Mouse (Mus musculus) midbrain, embryonic 15.5 days (tissue): ENCODE results near the gene 2610318N02Rik. TPM values are rescaled to one million over a fixed set of nuclear protein-coding genes. Genes with fewer than 3 reads are reported as not detected.

Source experiments
- ATAC-seq: fragments of 200-750 bp; cut with Nextera tagmentation; replicated peaks from 2 replicates; pipeline ENCODE4 v1.8.0; 2017; ENCODE audit warnings: moderate TSS enrichment
- H3K27ac ChIP-seq: fragments of 300-500 bp; sonication (generic); 2 replicates; pipeline ENCODE4 v1.5.1; 2015; ENCODE audit warnings: mild to moderate bottlenecking, inconsistent platforms
- H3K27me3 ChIP-seq: fragments of 300-500 bp; sonication (generic); replicated peaks from 2 replicates; pipeline ENCODE4 v1.6.1; 2015; ENCODE audit warnings: inconsistent platforms
- H3K36me3 ChIP-seq: fragments of 300-500 bp; sonication (generic); replicated peaks from 2 replicates; pipeline ENCODE4 v1.6.1; 2015; ENCODE audit warnings: inconsistent platforms
- H3K4me1 ChIP-seq: fragments of 300-500 bp; sonication (generic); 2 replicates; pipeline ENCODE4 v1.6.1; 2015; ENCODE audit warnings: inconsistent platforms
- H3K4me2 ChIP-seq: fragments of 300-500 bp; sonication (generic); 2 replicates; pipeline ENCODE4 v1.6.1; 2015; ENCODE audit warnings: inconsistent platforms, mild to moderate bottlenecking, moderate library complexity
- H3K4me3 ChIP-seq: fragments of 300-500 bp; sonication (generic); 2 replicates; pipeline ENCODE4 v1.5.1; 2015; ENCODE audit warnings: mild to moderate bottlenecking, inconsistent platforms
- H3K9ac ChIP-seq: fragments of 300-500 bp; sonication (generic); 2 replicates; pipeline ENCODE4 v1.6.1; 2015; ENCODE audit warnings: mild to moderate bottlenecking, inconsistent platforms
- H3K9me3 ChIP-seq: fragments of 300-500 bp; sonication (generic); 2 replicates; pipeline ENCODE4 v1.6.1; 2016; ENCODE audit warnings: inconsistent platforms
- WGBS: fragments of 180-500 bp; shearing (Covaris S2); methylation state at CpG from one replicate; pipeline ENCODE4 v1.1.7; 2015; ENCODE audit warnings: mixed read lengths; 5-methylcytosine and 5-hydroxymethylcytosine counted together
- polyA plus RNA-seq: library from polyadenylated mRNA; unstranded; fragments of >200 nt; fragmentation: Nextera tagmentation; extraction: Ambion mirVana; gene quantifications from 2 replicates; pipeline ENCODE4 v1.2.1, GENCODE M21; 2015

2610318N02Rik gene
- polyA plus RNA-seq, 1 experiment from 2014 or later = 15.6 TPM

GRCm38 (mm10) chr16:17096938-17097337 lies 28.0 kb downstream of the 2610318N02Rik start:
- 97% methylated on average over 3 of the region's 3 CpGs for WGBS
- H3K9ac ChIP-seq = no peak overlapping the region
- ATAC-seq = no peak
- H3K4me1 ChIP-seq = no peaks in the 10 kb centered on the region
- no peak overlapping the region for H3K4me2 ChIP-seq
- no peak overlapping the region for H3K27ac ChIP-seq
- H3K36me3 ChIP-seq = peaks cover 39% of the 10 kb centered on the region
- H3K27me3 ChIP-seq = no peaks in the 10 kb centered on the region
- H3K4me3 ChIP-seq = no peak overlapping the region
- H3K9me3 ChIP-seq = no peaks in the 10 kb centered on the region

- Histone ChIP-seq H3K4me1 (no peaks in the 10 kb centered on the region), H3K4me3 (no peak overlapping the region), H3K9ac (no peak overlapping the region), H3K4me2 (no peak overlapping the region), H3K27me3 (no peaks in the 10 kb centered on the region), H3K27ac (no peak overlapping the region), H3K9me3 (no peaks in the 10 kb centered on the region), H3K36me3 (peaks cover 69% of the 10 kb centered on the region)
- 73% methylated on average over 3 of the region's 3 CpGs for WGBS
- ATAC-seq = peak; percentile 31; the same call in 1 of the 2 replicates
Observed at GRCm38 (mm10) chr16:17088346-17088745, 36.6 kb downstream of the 2610318N02Rik start.

GRCm38 (mm10) chr16:17086669-17087193 lies 38.2 kb downstream of the 2610318N02Rik start:
- WGBS = 76% methylated on average over 13 of the region's 13 CpGs
- no peaks in the 10 kb centered on the region for H3K27me3 ChIP-seq
- ATAC-seq = no peak
- H3K4me3 ChIP-seq = no peak overlapping the region
- peaks cover 79% of the 10 kb centered on the region for H3K36me3 ChIP-seq
- no peaks in the 10 kb centered on the region for H3K4me1 ChIP-seq
- no peaks in the 10 kb centered on the region for H3K9me3 ChIP-seq
- no peak overlapping the region for H3K4me2 ChIP-seq
- H3K27ac ChIP-seq = no peak overlapping the region
- no peak overlapping the region for H3K9ac ChIP-seq

DNA sequence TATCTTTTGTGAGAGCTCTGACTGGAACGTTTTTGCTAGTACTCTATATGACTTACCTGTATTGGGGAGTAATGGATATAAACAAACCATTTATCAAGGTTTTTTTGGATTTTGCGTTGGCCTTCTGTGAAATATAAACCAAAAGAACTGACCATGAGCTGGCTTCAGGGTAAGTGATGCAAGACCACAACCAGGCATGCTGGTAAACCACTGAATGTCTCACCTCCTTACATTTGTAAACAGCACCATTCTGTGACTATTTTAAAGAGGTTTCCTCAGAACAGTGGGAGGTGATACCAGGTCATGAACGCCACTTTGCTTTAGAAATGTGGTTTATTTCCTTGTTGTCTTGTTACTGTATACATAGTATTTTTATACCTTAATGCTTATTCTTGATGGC lies 38.7 kb downstream of the 2610318N02Rik start:
- no peaks in the 10 kb centered on the region for H3K4me1 ChIP-seq
- no peak for ATAC-seq
- no peaks in the 10 kb centered on the region for H3K27me3 ChIP-seq
- no peak overlapping the region for H3K4me2 ChIP-seq
- peaks cover 77% of the 10 kb centered on the region for H3K36me3 ChIP-seq
- no peak overlapping the region for H3K27ac ChIP-seq
- WGBS = 92% methylated on average over 3 of the region's 3 CpGs
- H3K4me3 ChIP-seq = no peak overlapping the region
- no peaks in the 10 kb centered on the region for H3K9me3 ChIP-seq
- no peak overlapping the region for H3K9ac ChIP-seq

DNA sequence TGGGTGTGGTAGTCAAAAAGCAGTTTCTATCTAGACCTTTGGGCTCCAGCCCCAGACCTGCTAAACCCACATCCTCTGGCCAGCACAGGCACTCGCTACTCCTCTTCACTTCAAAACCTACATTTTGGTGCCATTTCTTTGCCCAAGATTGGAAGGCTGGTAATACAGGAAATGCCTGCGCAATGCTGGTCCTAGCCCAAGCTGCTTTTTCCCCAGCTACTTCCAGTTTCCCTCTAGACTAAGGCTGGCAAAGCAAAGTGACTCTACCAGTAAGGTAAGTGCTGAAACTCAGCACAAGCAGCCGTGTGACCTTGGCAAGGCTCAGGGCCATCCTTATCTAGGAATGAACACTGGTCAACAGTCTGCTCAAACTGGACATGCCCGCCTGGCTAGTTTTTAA lies 39.3 kb downstream of the 2610318N02Rik start:
- Histone ChIP-seq H3K27ac (no peak overlapping the region), H3K36me3 (peaks cover 71% of the 10 kb centered on the region), H3K9ac (no peak overlapping the region), H3K27me3 (no peaks in the 10 kb centered on the region), H3K9me3 (no peaks in the 10 kb centered on the region), H3K4me1 (no peaks in the 10 kb centered on the region), H3K4me2 (no peak overlapping the region), H3K4me3 (no peak overlapping the region)
- 97% methylated on average over 4 of the region's 4 CpGs for WGBS
- no peak for ATAC-seq

DNA sequence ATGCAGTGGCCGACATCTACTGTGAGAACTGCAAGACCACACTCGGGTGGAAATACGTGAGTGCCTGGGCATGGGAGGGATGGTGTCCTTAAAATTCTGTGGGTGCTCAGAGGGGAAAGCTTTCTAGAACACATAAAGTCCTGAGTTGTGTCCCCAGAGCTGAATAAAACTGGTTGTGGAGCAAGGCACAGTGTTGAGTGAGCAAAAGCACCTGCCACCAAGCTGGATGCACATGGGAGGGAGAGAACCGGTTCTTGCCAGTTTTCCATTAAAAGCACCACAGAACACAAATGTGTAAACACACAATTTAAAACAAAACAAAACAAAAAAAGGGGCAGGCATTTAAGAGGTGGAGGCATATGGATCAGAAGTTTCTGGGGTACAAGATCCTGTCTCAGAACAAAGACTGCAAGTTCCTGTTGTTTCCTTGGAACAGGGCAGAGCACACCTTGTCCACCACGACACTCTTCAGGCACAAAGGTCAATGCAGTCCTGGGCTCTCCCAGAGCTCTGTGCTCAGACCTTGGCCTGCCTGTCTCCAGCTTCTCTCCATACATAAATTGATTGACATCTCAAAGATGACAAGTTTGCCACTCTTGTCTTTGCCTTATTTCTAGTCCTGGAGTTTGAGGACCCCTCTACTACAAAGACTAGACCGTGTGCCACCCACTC lies 42.7 kb downstream of the 2610318N02Rik start:
- H3K27me3 ChIP-seq = no peaks in the 10 kb centered on the region

GRCm38 (mm10) chr16:17078101-17078500 lies 46.9 kb downstream of the 2610318N02Rik start:
- 90% methylated on average over 7 of the region's 7 CpGs for WGBS
- peaks cover 49% of the 10 kb centered on the region for H3K36me3 ChIP-seq
- H3K4me2 ChIP-seq = no peak overlapping the region
- no peaks in the 10 kb centered on the region for H3K4me1 ChIP-seq
- H3K4me3 ChIP-seq = no peak overlapping the region
- ATAC-seq = no peak
- H3K27me3 ChIP-seq = no peaks in the 10 kb centered on the region
- no peak overlapping the region for H3K9ac ChIP-seq
- H3K27ac ChIP-seq = no peak overlapping the region
- no peaks in the 10 kb centered on the region for H3K9me3 ChIP-seq

More for the DNA sequence above, 42.7 kb downstream of the 2610318N02Rik start:
- no peak overlapping the region for H3K9ac ChIP-seq
- no peaks in the 10 kb centered on the region for H3K4me1 ChIP-seq
- no peak overlapping the region for H3K4me2 ChIP-seq
- no peaks in the 10 kb centered on the region for H3K9me3 ChIP-seq
- H3K27ac ChIP-seq = no peak overlapping the region
- H3K36me3 ChIP-seq = peaks cover 67% of the 10 kb centered on the region
- WGBS = 87% methylated on average over 6 of the region's 6 CpGs
- ATAC-seq = no peak
- H3K4me3 ChIP-seq = no peak overlapping the region

GRCm38 (mm10) chr16:17076869-17077268 lies 48.1 kb downstream of the 2610318N02Rik start:
- no peak overlapping the region for H3K4me3 ChIP-seq
- H3K4me1 ChIP-seq = peaks cover 9% of the 10 kb centered on the region
- ATAC-seq = no peak
- H3K9me3 ChIP-seq = no peaks in the 10 kb centered on the region
- H3K4me2 ChIP-seq = no peak overlapping the region
- H3K27me3 ChIP-seq = no peaks in the 10 kb centered on the region
- H3K27ac ChIP-seq = no peak overlapping the region
- H3K9ac ChIP-seq = no peak overlapping the region
- H3K36me3 ChIP-seq = peaks cover 37% of the 10 kb centered on the region

- H3K9me3 ChIP-seq = no peaks in the 10 kb centered on the region
- no peak for ATAC-seq
- H3K27me3 ChIP-seq = no peaks in the 10 kb centered on the region
- no peak overlapping the region for H3K4me3 ChIP-seq
- peaks cover 15% of the 10 kb centered on the region for H3K4me1 ChIP-seq
- no peak overlapping the region for H3K4me2 ChIP-seq
- WGBS = 96% methylated on average over 2 of the region's 2 CpGs
- H3K9ac ChIP-seq = no peak overlapping the region
- no peak overlapping the region for H3K27ac ChIP-seq
- H3K36me3 ChIP-seq = peaks cover 36% of the 10 kb centered on the region
Observed at GRCm38 (mm10) chr16:17076301-17076700, 48.7 kb downstream of the 2610318N02Rik start.

- peaks cover 26% of the 10 kb centered on the region for H3K4me1 ChIP-seq
- no peaks in the 10 kb centered on the region for H3K9me3 ChIP-seq
- H3K4me2 ChIP-seq = no peak overlapping the region
- ATAC-seq = no peak
- 93% methylated on average over 7 of the region's 7 CpGs for WGBS
- H3K27me3 ChIP-seq = no peaks in the 10 kb centered on the region
- peaks cover 21% of the 10 kb centered on the region for H3K36me3 ChIP-seq
- H3K4me3 ChIP-seq = no peak overlapping the region
- H3K9ac ChIP-seq = no peak overlapping the region
- H3K27ac ChIP-seq = no peak overlapping the region
Observed at GRCm38 (mm10) chr16:17073000-17073399, 52.0 kb downstream of the 2610318N02Rik start.

- Histone ChIP-seq H3K4me2 (peak overlapping the region; percentile 63), H3K4me3 (peak overlapping the region; percentile 96), H3K36me3 (peaks cover 11% of the 10 kb centered on the region; the same call in 1 of the 2 replicates), H3K27ac (no peak overlapping the region), H3K27me3 (no peaks in the 10 kb centered on the region), H3K4me1 (peaks cover 26% of the 10 kb centered on the region), H3K9me3 (no peaks in the 10 kb centered on the region), H3K9ac (peak overlapping the region; percentile 86)
- no peak for ATAC-seq
- 41% methylated on average over 6 of the region's 6 CpGs for WGBS
Observed at GRCm38 (mm10) chr16:17070716-17071115, 54.3 kb downstream of the 2610318N02Rik start.

GRCm38 (mm10) chr16:17069511-17070443 lies 55.2 kb downstream of the 2610318N02Rik start, which contains the start of gene Ypel1:
Ypel1 (plus strand) TSS chr16:17069696.
- under 1% methylated on average over 69 of the region's 76 CpGs for WGBS
- H3K27ac ChIP-seq = peak within 1 kb of the TSS; percentile 97
- no peaks in the 10 kb centered on the region for H3K9me3 ChIP-seq
- H3K27me3 ChIP-seq = no peaks in the 10 kb centered on the region
- H3K4me3 ChIP-seq = peak within 1 kb of the TSS; percentile 96
- peak; percentile 96 for ATAC-seq
- H3K9ac ChIP-seq = peak within 1 kb of the TSS; percentile 86
- peaks cover 26% of the 10 kb centered on the region for H3K4me1 ChIP-seq
- H3K4me2 ChIP-seq = peak within 1 kb of the TSS; percentile 63
- H3K36me3 ChIP-seq = 0 out of 2 replicates have a peak, but pooled peaks cover 3% of the 10 kb centered on the region
